Mouse (Mus musculus) heart, adult 2 months (tissue): ENCODE measurements at regions not wholly inside any gene's neighbourhood (a gene's known extent, or its start where the extent isn't known, plus 50 kb on each side); places are given as distances from the start of the nearest gene placed in this dataset.

ENCODE experiments used
- CTCF ChIP-seq: fragments of 200-600 bp; IDR thresholded peaks from 2 replicates; pipeline ENCODE4 v1.8.1; 2022; ENCODE audit warnings: antibody characterized with exemption, mild to moderate bottlenecking, moderate library complexity
- EP300 ChIP-seq: fragments of 200-500 bp; IDR thresholded peaks from 2 replicates; pipeline ENCODE4 v1.6.1; 2011; ENCODE audit warnings: low read depth, low read length, control low read depth; ENCODE audit not compliant: insufficient read depth

DNA sequence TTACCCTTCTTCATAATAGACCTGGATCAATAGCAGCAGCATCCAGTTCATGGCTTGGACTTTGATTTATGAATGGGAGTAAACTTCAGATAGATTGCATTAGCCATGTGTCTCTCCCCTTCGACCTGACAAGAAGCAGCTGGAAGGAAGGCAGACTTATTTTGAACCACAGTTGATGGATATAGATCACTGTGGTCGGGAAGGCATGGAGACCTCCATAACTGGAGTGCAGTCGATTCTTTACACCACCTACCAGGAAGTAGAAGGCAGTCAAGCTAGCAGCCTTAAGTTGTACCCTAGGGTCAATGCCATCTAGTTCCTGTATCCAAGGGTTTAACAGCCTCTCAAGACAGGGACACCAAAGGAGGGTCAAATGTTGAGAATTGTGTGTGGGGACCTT, 1410.2 kb downstream of the Slc22a22 start:
- TF ChIP-seq CTCF (no peak), EP300 (no peak)
